Comparison of ENCODE assay signal across 7 mouse cellular contexts in the genomic region with DNA sequence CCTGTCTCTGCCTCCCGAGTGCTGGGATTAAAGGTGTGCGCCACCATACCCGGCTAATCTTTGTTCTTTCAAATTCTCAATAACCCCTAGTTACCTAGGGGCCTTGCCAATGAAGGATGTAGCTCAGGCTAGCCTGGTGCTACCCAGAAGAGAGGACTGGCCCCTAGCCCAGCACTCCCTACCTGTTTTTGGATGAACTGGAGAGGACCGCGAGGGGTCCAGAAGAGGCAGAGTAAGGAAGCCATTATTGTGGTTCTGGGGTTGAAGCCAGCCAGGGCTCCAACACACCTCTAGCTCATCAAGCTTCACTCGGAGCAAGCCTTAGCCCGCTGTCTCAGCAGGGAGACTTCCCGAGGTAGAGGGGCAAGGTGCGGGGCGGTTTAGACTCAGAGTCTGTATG. TPM values are rescaled to one million over a fixed set of nuclear protein-coding genes. Genes with fewer than 3 reads are reported as not detected.
DNase-seq lines count a peak whose midpoint lies in the region; ATAC-seq and TF ChIP-seq lines count a peak whose summit lies in the region.

Gene Nodal, plus strand, starts transcription at position 301 of the 400 bp plus-strand sequence.

- no peak within 1 kb of the TSS for H3K9ac ChIP-seq in intestine, postnatal 0 days (ENCODE audit: low read depth, low read length)
- peak within 1 kb of the TSS; percentile 46 for H3K9ac ChIP-seq in neural tube, embryonic 14.5 days (replicated peaks; ENCODE audit: low read depth, low read length)

- peak within 1 kb of the TSS; percentile 65 for H3K4me2 ChIP-seq in intestine, postnatal 0 days (replicated peaks; ENCODE audit: low read depth)
- H3K4me2 ChIP-seq in neural tube, embryonic 14.5 days (ENCODE audit: low read depth, low read length), result peak within 1 kb of the TSS; percentile 79

- intact Hi-C loops in left cerebral cortex, adult 2 months (cut with DNase I), result no loop called here
- intact Hi-C loops in gastrocnemius, postnatal 14 days (cut with DNase I; ENCODE audit: low total_unique reads), result no loop called here

- DNase-seq in left cerebral cortex, adult 2 months (ENCODE audit: extremely low spot score in 1 of 2, low spot score in 2 of 2), result no peak
- no peak for DNase-seq in left cerebral cortex, adult 9 months (ENCODE audit: low spot score in 2 of 2)
- DNase-seq in forebrain, embryonic 10.5 days (ENCODE audit: extremely low spot score, low spot score), result no peak
- DNase-seq in embryo, embryonic 9.5 days (ENCODE audit: extremely low spot score), result no peak
- DNase-seq in gastrocnemius, postnatal 14 days, result no peak

- TF ChIP-seq CTCF in left cerebral cortex, adult 2 months (IDR thresholded peaks at IDR 0.05), result no peak
- TF ChIP-seq CTCF in intestine, postnatal 0 days (IDR thresholded peaks at IDR 0.05; ENCODE audit: low read depth), result no peak

- H3K27me3 ChIP-seq in forebrain, embryonic 10.5 days (ENCODE audit: poor library complexity, severe bottlenecking), result peaks cover 70% of the 10 kb centered on the region
- H3K27me3 ChIP-seq in intestine, postnatal 0 days (replicated peaks; ENCODE audit: control insufficient read depth, insufficient read depth, low read length), result peaks cover 40% of the 10 kb centered on the region
- peaks cover 33% of the 10 kb centered on the region for H3K27me3 ChIP-seq in neural tube, embryonic 14.5 days (ENCODE audit: control insufficient read depth, insufficient read depth, low read length)

- no peaks in the 10 kb centered on the region for H3K9me3 ChIP-seq in forebrain, embryonic 10.5 days
- no peaks in the 10 kb centered on the region for H3K9me3 ChIP-seq in intestine, postnatal 0 days (ENCODE audit: control insufficient read depth)
- H3K9me3 ChIP-seq in neural tube, embryonic 14.5 days (ENCODE audit: control insufficient read depth, low read length), result no peaks in the 10 kb centered on the region

- no peak for ATAC-seq in intestine, postnatal 0 days
- ATAC-seq in neural tube, embryonic 14.5 days (ENCODE audit: low read depth), result no peak

- H3K4me1 ChIP-seq in forebrain, embryonic 10.5 days, result peaks cover 41% of the 10 kb centered on the region
- 0 out of 2 replicates have a peak, but pooled peaks cover 4% of the 10 kb centered on the region for H3K4me1 ChIP-seq in intestine, postnatal 0 days (replicated peaks; ENCODE audit: control insufficient read depth, insufficient read depth, low read length)
- H3K4me1 ChIP-seq in neural tube, embryonic 14.5 days (ENCODE audit: control insufficient read depth, insufficient read depth, low read length), result 0 out of 2 replicates have a peak, but pooled peaks cover 8% of the 10 kb centered on the region

- H3K4me3 ChIP-seq in left cerebral cortex, adult 2 months, result peak within 1 kb of the TSS; percentile 38
- H3K4me3 ChIP-seq in forebrain, embryonic 10.5 days, result peak within 1 kb of the TSS; percentile 58
- peak within 1 kb of the TSS; percentile 34 for H3K4me3 ChIP-seq in intestine, postnatal 0 days (ENCODE audit: low read depth, low read length)
- peak within 1 kb of the TSS; percentile 36 for H3K4me3 ChIP-seq in neural tube, embryonic 14.5 days (ENCODE audit: low read depth, low read length)

- H3K27ac ChIP-seq in left cerebral cortex, adult 2 months, result no peak within 1 kb of the TSS
- H3K27ac ChIP-seq in forebrain, embryonic 10.5 days, result peak within 1 kb of the TSS; percentile 33; the same call in 1 of the 2 replicates
- H3K27ac ChIP-seq in intestine, postnatal 0 days (ENCODE audit: low read depth, low read length), result no peak within 1 kb of the TSS
- no peak within 1 kb of the TSS for H3K27ac ChIP-seq in neural tube, embryonic 14.5 days (ENCODE audit: low read depth, low read length)

- 28% methylated on average over 10 of the region's 10 CpGs for whole genome bisulfite sequencing in forebrain, embryonic 10.5 days
- WGBS in intestine, postnatal 0 days, result 41% methylated on average over 10 of the region's 10 CpGs
- 17% methylated on average over 10 of the region's 10 CpGs for WGBS in neural tube, embryonic 14.5 days

- no peaks in the 10 kb centered on the region for H3K36me3 ChIP-seq in forebrain, embryonic 10.5 days (replicated peaks)
- no peaks in the 10 kb centered on the region for H3K36me3 ChIP-seq in intestine, postnatal 0 days (ENCODE audit: control insufficient read depth, insufficient read depth)
- H3K36me3 ChIP-seq in neural tube, embryonic 14.5 days (ENCODE audit: control insufficient read depth, insufficient read depth, low read length), result no peaks in the 10 kb centered on the region

RNA-seq across cellular contexts. Expression of gene Nodal, which starts in this region (rescaled TPM):
- not detected for total RNA-seq in left cerebral cortex, adult 2 months (2021)
- polyA plus RNA-seq in forebrain, embryonic 10.5 days (2016; fragmentation: Nextera tagmentation; extraction: Ambion mirVana), result 0.42 and 0.50 TPM in 2 replicates
- polyA plus RNA-seq in intestine, postnatal 0 days (2015; fragmentation: Nextera tagmentation; extraction: Ambion mirVana), result 0.10 TPM in 1 of 2 replicates, not detected in the other
- polyA plus RNA-seq in neural tube, embryonic 14.5 days (2014; fragmentation: Nextera tagmentation; extraction: Ambion mirVana), result 0.12 and 0.13 TPM in 2 replicates
- under 1 TPM in 1 of 2 experiments, not detected in 1; 0.10 TPM for total RNA-seq in gastrocnemius, postnatal 14 days (2021)
